ENCODE assay signal across 9 mouse cellular contexts in genomic region chr1:93401191-93402052, GRCm38 (mm10). TPM values are rescaled to one million over a fixed set of nuclear protein-coding genes. Genes with fewer than 3 reads are reported as not detected.
DNase-seq lines count a peak whose midpoint lies in the region; ATAC-seq and TF ChIP-seq lines count a peak whose summit lies in the region.
"Had no signal": no experiment of that assay in that cellular context is flagged by ENCODE, and none has a peak within 500 bp of the region (broad histone marks: within the 10 kb centered on the region; RNA-seq: fewer than 3 reads in every experiment).

No protein-coding gene starts in this region.

- H3K4me3 ChIP-seq in forebrain, embryonic 14.5 days (ENCODE audit: low read depth, low read length) = no peak overlapping the region
- H3K4me3 ChIP-seq in limb, embryonic 12.5 days (replicated peaks) = peak overlapping the region; percentile 38
- no peak overlapping the region for H3K4me3 ChIP-seq in midbrain, embryonic 13.5 days (replicated peaks)
- H3K4me3 ChIP-seq in left cerebral cortex, adult 2 months = no peak overlapping the region

- H3K27me3 ChIP-seq in forebrain, embryonic 14.5 days (replicated peaks; ENCODE audit: control insufficient read depth, insufficient read depth, low read length) = no peaks in the 10 kb centered on the region
- H3K27me3 ChIP-seq in limb, embryonic 12.5 days = peaks cover 4% of the 10 kb centered on the region; the same call in 1 of the 2 replicates
- no peaks in the 10 kb centered on the region; the same call in 1 of the 2 replicates for H3K27me3 ChIP-seq in midbrain, embryonic 13.5 days

- H3K36me3 ChIP-seq in forebrain, embryonic 14.5 days (ENCODE audit: control insufficient read depth, insufficient read depth, low read length) = peaks cover 6% of the 10 kb centered on the region
- H3K36me3 ChIP-seq in limb, embryonic 12.5 days = peaks cover 16% of the 10 kb centered on the region
- peaks cover 9% of the 10 kb centered on the region for H3K36me3 ChIP-seq in midbrain, embryonic 13.5 days

- intact Hi-C loops in heart, postnatal 25 days (cut with DNase I) = no loop called here
- intact Hi-C loops in left cerebral cortex, adult 2 months (cut with DNase I) = no loop called here

- ATAC-seq in CD4-positive, CD25-positive, alpha-beta regulatory T cell, adult 4 months = peak; percentile 79
- ATAC-seq in forebrain, embryonic 14.5 days = no peak
- ATAC-seq in limb, embryonic 12.5 days (ENCODE audit: insufficient number of reproducible peaks, insufficient read depth, low FRiP score, low TSS enrichment, low read depth) = peak; percentile 22; the same call in 1 of the 2 replicates
- no peak for ATAC-seq in midbrain, embryonic 13.5 days

- no peaks in the 10 kb centered on the region for H3K9me3 ChIP-seq in forebrain, embryonic 14.5 days (replicated peaks; ENCODE audit: control insufficient read depth, low read length)
- H3K9me3 ChIP-seq in limb, embryonic 12.5 days = no peaks in the 10 kb centered on the region
- H3K9me3 ChIP-seq in midbrain, embryonic 13.5 days = no peaks in the 10 kb centered on the region
- H3K9me3 ChIP-seq: G1E had no signal

- no peak overlapping the region for H3K27ac ChIP-seq in forebrain, embryonic 14.5 days (ENCODE audit: low read depth, low read length)
- H3K27ac ChIP-seq in limb, embryonic 12.5 days = no peak overlapping the region
- no peak overlapping the region for H3K27ac ChIP-seq in midbrain, embryonic 13.5 days
- H3K27ac ChIP-seq in left cerebral cortex, adult 2 months = no peak overlapping the region

- 28% methylated on average over 36 of the region's 38 CpGs for WGBS in forebrain, embryonic 14.5 days
- 18% methylated on average over 38 of the region's 38 CpGs for WGBS in limb, embryonic 12.5 days
- 28% methylated on average over 38 of the region's 38 CpGs for WGBS in midbrain, embryonic 13.5 days

- H3K4me2 ChIP-seq in forebrain, embryonic 14.5 days (ENCODE audit: low read length) = 0 out of 2 replicates have a peak overlapping the region, but pooled peaks have one; percentile 10
- peak overlapping the region; percentile 68 for H3K4me2 ChIP-seq in limb, embryonic 12.5 days
- peak overlapping the region; percentile 40 for H3K4me2 ChIP-seq in midbrain, embryonic 13.5 days (replicated peaks)

- no peaks in the 10 kb centered on the region for H3K4me1 ChIP-seq in forebrain, embryonic 14.5 days (ENCODE audit: control insufficient read depth, insufficient read depth, low read length)
- peaks cover 11% of the 10 kb centered on the region for H3K4me1 ChIP-seq in limb, embryonic 12.5 days (replicated peaks)
- peaks cover 5% of the 10 kb centered on the region; the same call in 1 of the 2 replicates for H3K4me1 ChIP-seq in midbrain, embryonic 13.5 days (replicated peaks)

- DNase-seq in heart, adult 11 months = peak; percentile 93
- no peak for DNase-seq in heart, postnatal 25 days (ENCODE audit: low spot score)
- DNase-seq in forebrain, embryonic 14.5 days (ENCODE audit: low spot score) = no peak
- DNase-seq in cerebellum, adult 18-20 months = no peak
- no peak for DNase-seq in left cerebral cortex, adult 2 months (ENCODE audit: extremely low spot score in 1 of 2, low spot score in 2 of 2)

- TF ChIP-seq CTCF in left cerebral cortex, adult 2 months (IDR thresholded peaks at IDR 0.05) = no peak

- H3K9ac ChIP-seq in forebrain, embryonic 14.5 days (ENCODE audit: low read length) = no peak overlapping the region
- H3K9ac ChIP-seq in limb, embryonic 12.5 days (replicated peaks) = peak overlapping the region; percentile 51; the same call in 1 of the 2 replicates
- no peak overlapping the region for H3K9ac ChIP-seq in midbrain, embryonic 13.5 days (replicated peaks)

RNA-seq across cellular contexts. Expression of gene Ano7, which starts 27.7 kb away (rescaled TPM):
- not detected for total RNA-seq in heart, postnatal 25 days (2021)
- polyA plus RNA-seq in CD4-positive, CD25-positive, alpha-beta regulatory T cell, adult 4 months (2017; shearing (Covaris generic)) = under 1 TPM; 0.19 to 0.98 TPM
- not detected in 2 replicates for polyA plus RNA-seq in forebrain, embryonic 14.5 days (2014; fragmentation: Nextera tagmentation; extraction: Ambion mirVana)
- 0.51 and 0.87 TPM in 2 replicates for polyA plus RNA-seq in limb, embryonic 12.5 days (2016; fragmentation: Nextera tagmentation; extraction: Ambion mirVana)
- 0.34 and 0.46 TPM in 2 replicates for polyA plus RNA-seq in midbrain, embryonic 13.5 days (2015; fragmentation: Nextera tagmentation; extraction: Ambion mirVana)
- under 1 TPM in 1 of 2 experiments, not detected in 1; 0.16 TPM for total RNA-seq in left cerebral cortex, adult 2 months (2021)
- polyA plus RNA-seq: G1E had no signal

RNA-seq across cellular contexts. Expression of gene Pask, which starts 58.1 kb away (rescaled TPM):
- total RNA-seq in heart, postnatal 25 days (2021) = 1 to 10 TPM in 1 of 2 experiments, under 1 TPM in 1; 0.39 to 1.2 TPM
- polyA plus RNA-seq in CD4-positive, CD25-positive, alpha-beta regulatory T cell, adult 4 months (2017; shearing (Covaris generic)) = 1 to 10 TPM in 1 of 2 experiments, under 1 TPM in 1; 0.82 to 1.4 TPM
- 5.6 and 6.9 TPM in 2 replicates for polyA plus RNA-seq in forebrain, embryonic 14.5 days (2014; fragmentation: Nextera tagmentation; extraction: Ambion mirVana)
- polyA plus RNA-seq in limb, embryonic 12.5 days (2016; fragmentation: Nextera tagmentation; extraction: Ambion mirVana) = 25.8 and 27.0 TPM in 2 replicates
- polyA plus RNA-seq in midbrain, embryonic 13.5 days (2015; fragmentation: Nextera tagmentation; extraction: Ambion mirVana) = 9.9 and 10.0 TPM in 2 replicates
- total RNA-seq in left cerebral cortex, adult 2 months (2021) = 1 to 10 TPM; 5.8 to 6.3 TPM

RNA-seq across cellular contexts. Expression of gene Ppp1r7, which starts 58.8 kb away (rescaled TPM):
- 10 to 100 TPM; 23.4 to 29.2 TPM for total RNA-seq in heart, postnatal 25 days (2021)
- polyA plus RNA-seq in CD4-positive, CD25-positive, alpha-beta regulatory T cell, adult 4 months (2017; shearing (Covaris generic)) = 10 to 100 TPM; 63.9 to 66.4 TPM
- 48.9 and 62.4 TPM in 2 replicates for polyA plus RNA-seq in forebrain, embryonic 14.5 days (2014; fragmentation: Nextera tagmentation; extraction: Ambion mirVana)
- polyA plus RNA-seq in limb, embryonic 12.5 days (2016; fragmentation: Nextera tagmentation; extraction: Ambion mirVana) = 66.6 and 70.0 TPM in 2 replicates
- polyA plus RNA-seq in midbrain, embryonic 13.5 days (2015; fragmentation: Nextera tagmentation; extraction: Ambion mirVana) = 55.6 and 61.1 TPM in 2 replicates
- total RNA-seq in left cerebral cortex, adult 2 months (2021) = 10 to 100 TPM; 74.6 to 87.0 TPM

Comparison
In these comparisons a context has a peak if more than half of its experiments do, and no peak if none do; other contexts are left out.
1. ATAC-seq: peak in CD4-positive, CD25-positive, alpha-beta regulatory T cell, adult 4 months (single experiment) and limb, embryonic 12.5 days (single experiment); none in forebrain, embryonic 14.5 days (single experiment) and midbrain, embryonic 13.5 days (single experiment).
2. H3K4me2 ChIP-seq: peak in every context shown above with its lines; median percentile 68 in limb, embryonic 12.5 days; 40 in midbrain, embryonic 13.5 days; 10 in forebrain, embryonic 14.5 days.